Mouse (Mus musculus) cerebellum, adult 11-12 months (tissue): ENCODE results near the gene Dpp6.

Experiments
- DNase-seq: peaks from one replicate; pipeline ENCODE4 v3.0.0; 2022

The Dpp6 gene

GRCm38 (mm10) chr5:27204721-27205120, 387.7 kb downstream of the Dpp6 start:
- DNase-seq: no peak

GRCm38 (mm10) chr5:27205754-27206153, 388.8 kb downstream of the Dpp6 start:
- DNase-seq: no peak

- no peak for DNase-seq
Observed at GRCm38 (mm10) chr5:27206213-27206612, 389.2 kb downstream of the Dpp6 start.

- no peak for DNase-seq
Observed at GRCm38 (mm10) chr5:27220116-27220515, 403.1 kb downstream of the Dpp6 start.

- no peak for DNase-seq
Observed at GRCm38 (mm10) chr5:27242078-27242477, 425.1 kb downstream of the Dpp6 start.

- DNase-seq: no peak
Observed at GRCm38 (mm10) chr5:27243226-27243625, 426.2 kb downstream of the Dpp6 start.

- peak; percentile 47 for DNase-seq
Observed at GRCm38 (mm10) chr5:27247793-27248192, 430.8 kb downstream of the Dpp6 start.

- no peak for DNase-seq
Observed at GRCm38 (mm10) chr5:27248685-27249084, 431.7 kb downstream of the Dpp6 start.

- peak; percentile 21 for DNase-seq
Observed at GRCm38 (mm10) chr5:27249951-27250350, 432.9 kb downstream of the Dpp6 start.

- no peak for DNase-seq
Observed at GRCm38 (mm10) chr5:27250906-27251305, 433.9 kb downstream of the Dpp6 start.

- no peak for DNase-seq
Observed at GRCm38 (mm10) chr5:27251361-27251760, 434.4 kb downstream of the Dpp6 start.

- no peak for DNase-seq
Observed at GRCm38 (mm10) chr5:27255247-27255646, 438.2 kb downstream of the Dpp6 start.

- peak; percentile 56 for DNase-seq
Observed at GRCm38 (mm10) chr5:27258636-27259035, 441.6 kb downstream of the Dpp6 start.

- DNase-seq: peak; percentile 67
Observed at GRCm38 (mm10) chr5:27261746-27262727, 445.0 kb downstream of the Dpp6 start.

GRCm38 (mm10) chr5:27262751-27263150, 445.7 kb downstream of the Dpp6 start:
- DNase-seq: no peak

GRCm38 (mm10) chr5:27265281-27265680, 448.3 kb downstream of the Dpp6 start:
- no peak for DNase-seq

GRCm38 (mm10) chr5:27271336-27271735, 454.3 kb downstream of the Dpp6 start:
- peak; percentile 82 for DNase-seq

GRCm38 (mm10) chr5:27274781-27275395, 457.9 kb downstream of the Dpp6 start:
- DNase-seq: no peak

- DNase-seq: no peak
Observed at GRCm38 (mm10) chr5:27275871-27276270, 458.9 kb downstream of the Dpp6 start.

GRCm38 (mm10) chr5:27278120-27278645, 461.2 kb downstream of the Dpp6 start:
- no peak for DNase-seq

- DNase-seq: no peak
Observed at GRCm38 (mm10) chr5:27286876-27287275, 469.9 kb downstream of the Dpp6 start.

GRCm38 (mm10) chr5:27291378-27291777, 474.4 kb downstream of the Dpp6 start:
- DNase-seq: no peak

GRCm38 (mm10) chr5:27292236-27292635, 475.2 kb downstream of the Dpp6 start:
- DNase-seq: no peak

- no peak for DNase-seq
Observed at GRCm38 (mm10) chr5:27304115-27304514, 487.1 kb downstream of the Dpp6 start.
